Mouse (Mus musculus) midbrain, embryonic 12.5 days (tissue): ENCODE results near the gene Lepr. TPM values are rescaled to one million over a fixed set of nuclear protein-coding genes. Genes with fewer than 3 reads are reported as not detected.

Source experiments
- ATAC-seq: fragments of 200-750 bp; cut with Nextera tagmentation; 2 replicates; pipeline ENCODE4 v1.8.0; 2017; ENCODE audit warnings: low read depth, moderate TSS enrichment, moderate library complexity; ENCODE audit not compliant: low FRiP score
- H3K27ac ChIP-seq: fragments of 300-500 bp; sonication (generic); replicated peaks from 2 replicates; pipeline ENCODE4 v1.5.1; 2016; ENCODE audit warnings: mild to moderate bottlenecking
- H3K27me3 ChIP-seq: fragments of 300-500 bp; sonication (generic); 2 replicates; pipeline ENCODE4 v1.6.1; 2016; ENCODE audit warnings: mild to moderate bottlenecking
- H3K36me3 ChIP-seq: fragments of 300-500 bp; sonication (generic); 2 replicates; pipeline ENCODE4 v1.6.1; 2016
- H3K4me1 ChIP-seq: fragments of 300-500 bp; sonication (generic); 2 replicates; pipeline ENCODE4 v1.6.1; 2016
- H3K4me2 ChIP-seq: fragments of 300-500 bp; sonication (generic); replicated peaks from 2 replicates; pipeline ENCODE4 v1.6.1; 2016; ENCODE audit warnings: mild to moderate bottlenecking, moderate library complexity
- H3K4me3 ChIP-seq: fragments of 300-500 bp; sonication (generic); 2 replicates; pipeline ENCODE4 v1.5.1; 2016; ENCODE audit warnings: mild to moderate bottlenecking
- H3K9ac ChIP-seq: fragments of 300-500 bp; sonication (generic); replicated peaks from 2 replicates; pipeline ENCODE4 v1.6.1; 2016; ENCODE audit warnings: mild to moderate bottlenecking, moderate library complexity
- H3K9me3 ChIP-seq: fragments of 300-500 bp; sonication (generic); 2 replicates; pipeline ENCODE4 v1.6.1; 2016; ENCODE audit warnings: mild to moderate bottlenecking
- WGBS: fragments of 180-500 bp; shearing (Covaris S2); methylation state at CpG from one replicate; pipeline ENCODE4 v1.1.7; 2016; 5-methylcytosine and 5-hydroxymethylcytosine counted together
- polyA plus RNA-seq: library from polyadenylated mRNA; unstranded; fragments of >200 nt; fragmentation: Nextera tagmentation; extraction: Ambion mirVana; gene quantifications from 2 replicates; pipeline ENCODE4 v1.2.1, GENCODE M21; 2016

Lepr gene
- 2.7 and 4.2 TPM in 2 replicates for polyA plus RNA-seq

DNA sequence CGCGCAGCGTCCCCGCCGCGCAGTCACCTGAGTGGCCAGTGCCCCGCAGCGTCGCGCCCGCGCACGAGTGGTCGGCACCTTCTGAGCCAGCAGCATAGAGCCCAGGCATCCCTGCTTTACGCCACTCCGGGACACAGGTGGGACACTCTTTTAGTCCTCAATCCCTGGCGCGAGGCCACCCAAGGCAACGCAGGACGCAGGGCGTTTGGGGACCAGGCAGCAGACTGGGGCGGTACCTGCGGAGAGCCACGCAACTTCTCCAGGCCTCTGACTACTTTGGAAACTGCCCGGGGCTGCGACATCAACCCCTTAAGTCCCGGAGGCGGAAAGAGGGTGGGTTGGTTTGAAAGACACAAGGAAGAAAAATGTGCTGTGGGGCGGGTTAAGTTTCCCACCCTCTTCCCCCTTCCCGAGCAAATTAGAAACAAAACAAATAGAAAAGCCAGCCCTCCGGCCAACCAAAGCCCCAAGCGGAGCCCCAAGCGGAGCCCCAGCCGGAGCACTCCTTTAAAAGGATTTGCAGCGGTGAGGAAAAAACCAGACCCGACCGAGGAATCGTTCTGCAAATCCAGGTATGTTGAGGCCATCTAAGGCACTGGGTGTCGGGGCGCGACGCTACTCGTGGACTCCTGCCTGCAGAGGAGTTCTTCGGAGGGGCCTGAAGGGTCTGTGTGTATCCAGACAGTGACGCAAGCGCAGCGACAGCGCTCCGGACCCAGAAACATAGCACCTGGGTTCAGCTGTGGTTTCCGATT, at the start of gene Lepr:
Lepr (plus strand) TSS at position 38 of the 755 bp plus-strand sequence.
- no peaks in the 10 kb centered on the region for H3K9me3 ChIP-seq
- H3K4me3 ChIP-seq, result peak within 1 kb of the TSS; percentile 47
- peak within 1 kb of the TSS; percentile 32; the same call in 1 of the 2 replicates for H3K9ac ChIP-seq
- peak; percentile 62; the same call in 1 of the 2 replicates for ATAC-seq
- H3K27ac ChIP-seq, result no peak within 1 kb of the TSS
- H3K27me3 ChIP-seq, result peaks cover 19% of the 10 kb centered on the region
- H3K4me1 ChIP-seq, result no peaks in the 10 kb centered on the region; the same call in 1 of the 2 replicates
- under 1% methylated on average over 50 of the region's 50 CpGs for WGBS
- peak within 1 kb of the TSS; percentile 89 for H3K4me2 ChIP-seq
- no peaks in the 10 kb centered on the region for H3K36me3 ChIP-seq

- Histone ChIP-seq H3K9me3 (peaks cover 5% of the 10 kb centered on the region; the same call in 1 of the 2 replicates), H3K9ac (no peak overlapping the region), H3K27me3 (no peaks in the 10 kb centered on the region), H3K4me1 (peaks cover 4% of the 10 kb centered on the region; the same call in 1 of the 2 replicates), H3K4me3 (no peak overlapping the region), H3K27ac (no peak overlapping the region), H3K4me2 (no peak overlapping the region), H3K36me3 (no peaks in the 10 kb centered on the region)
- 75% methylated on average over 5 of the region's 5 CpGs for WGBS
- ATAC-seq, result no peak
Observed at GRCm38 (mm10) chr4:101669161-101669560, 48.0 kb upstream of the Lepr start.

GRCm38 (mm10) chr4:101669811-101670210, 47.4 kb upstream of the Lepr start:
- H3K4me1 ChIP-seq, result peaks cover 4% of the 10 kb centered on the region; the same call in 1 of the 2 replicates

GRCm38 (mm10) chr4:101674790-101675189, 42.4 kb upstream of the Lepr start:
- Histone ChIP-seq H3K4me2 (no peak overlapping the region), H3K36me3 (no peaks in the 10 kb centered on the region), H3K27me3 (no peaks in the 10 kb centered on the region), H3K27ac (no peak overlapping the region), H3K9ac (no peak overlapping the region), H3K4me1 (no peaks in the 10 kb centered on the region), H3K4me3 (no peak overlapping the region), H3K9me3 (no peaks in the 10 kb centered on the region)
- no peak for ATAC-seq
- WGBS, result 83% methylated on average over 5 of the region's 5 CpGs

More at GRCm38 (mm10) chr4:101669811-101670210, 47.4 kb upstream of the Lepr start:
- Histone ChIP-seq H3K4me3 (no peak overlapping the region), H3K4me2 (no peak overlapping the region), H3K27me3 (no peaks in the 10 kb centered on the region), H3K9me3 (peaks cover 5% of the 10 kb centered on the region; the same call in 1 of the 2 replicates), H3K9ac (no peak overlapping the region), H3K36me3 (no peaks in the 10 kb centered on the region), H3K27ac (no peak overlapping the region)
- WGBS, result 91% methylated on average over 5 of the region's 5 CpGs
- ATAC-seq, result no peak

DNA sequence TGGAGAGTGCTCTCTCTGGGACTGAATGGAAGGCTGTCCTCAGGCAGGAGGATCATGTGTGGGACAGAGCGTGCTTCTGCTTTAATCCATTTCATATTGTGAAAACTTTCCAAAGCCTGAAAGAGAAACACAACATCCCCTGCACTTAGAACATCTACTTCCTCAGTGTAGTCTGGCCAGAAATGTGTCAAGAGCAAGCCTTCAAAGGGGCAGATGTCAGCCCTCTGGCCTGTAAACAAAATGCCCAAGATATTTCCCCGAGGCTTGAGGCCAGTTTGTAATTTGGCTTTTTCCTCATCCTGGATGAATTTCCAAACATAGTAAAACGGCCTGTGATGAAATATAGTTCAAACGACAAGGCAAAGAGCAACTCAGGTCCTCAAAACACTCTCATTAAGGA, 41.5 kb upstream of the Lepr start:
- Histone ChIP-seq H3K4me3 (no peak overlapping the region), H3K36me3 (no peaks in the 10 kb centered on the region), H3K9me3 (no peaks in the 10 kb centered on the region), H3K27me3 (no peaks in the 10 kb centered on the region), H3K4me2 (no peak overlapping the region), H3K27ac (no peak overlapping the region), H3K4me1 (no peaks in the 10 kb centered on the region), H3K9ac (no peak overlapping the region)
- 78% methylated on average over 4 of the region's 4 CpGs for WGBS
- ATAC-seq, result no peak

DNA sequence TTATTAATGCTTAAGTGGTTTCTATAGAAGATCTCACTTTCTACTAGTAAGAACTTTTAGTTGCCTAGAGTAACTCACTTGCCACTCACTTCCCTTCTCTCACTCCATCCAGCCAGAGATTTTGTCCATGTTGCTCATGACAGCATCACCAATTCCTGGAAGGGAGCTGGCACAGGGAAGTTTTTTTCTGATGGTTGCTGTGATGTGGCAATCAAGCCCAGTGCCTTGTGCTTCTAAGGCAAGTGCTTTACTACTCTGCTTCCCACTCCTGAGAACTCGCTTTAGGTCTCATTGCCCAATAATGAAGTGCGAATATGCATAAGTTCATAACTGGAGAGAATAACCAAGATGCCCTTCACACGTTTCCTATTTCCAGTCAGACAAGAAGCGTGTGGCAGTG, 34.6 kb upstream of the Lepr start:
- no peak for ATAC-seq

DNA sequence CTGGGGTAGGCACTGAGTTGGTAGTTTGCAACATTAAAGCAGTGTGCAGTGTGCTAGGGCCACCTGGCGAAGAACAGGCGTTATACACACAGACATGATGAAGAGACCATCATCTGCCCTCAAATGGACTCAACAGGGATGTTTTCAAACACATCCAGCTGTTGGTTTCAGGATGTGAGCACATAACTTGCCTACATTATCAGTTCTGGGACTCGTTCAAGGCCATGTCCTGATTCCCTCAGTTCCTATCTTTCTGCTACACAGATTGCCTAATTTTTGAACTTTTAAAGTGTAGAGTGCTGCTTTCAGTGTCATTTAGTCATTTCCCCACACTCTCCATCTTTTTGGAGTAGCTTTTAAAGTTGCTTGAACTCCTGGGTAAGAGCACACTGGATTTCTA, 34.1 kb upstream of the Lepr start:
- WGBS, result 87% methylated on average over 3 of the region's 3 CpGs
- Histone ChIP-seq H3K27ac (no peak overlapping the region), H3K9ac (no peak overlapping the region), H3K4me1 (no peaks in the 10 kb centered on the region), H3K9me3 (no peaks in the 10 kb centered on the region), H3K4me2 (no peak overlapping the region), H3K36me3 (no peaks in the 10 kb centered on the region), H3K4me3 (no peak overlapping the region), H3K27me3 (no peaks in the 10 kb centered on the region)
- no peak for ATAC-seq

More for the DNA sequence above, 34.6 kb upstream of the Lepr start:
- no peaks in the 10 kb centered on the region for H3K4me1 ChIP-seq
- H3K4me2 ChIP-seq, result no peak overlapping the region
- WGBS, result 94% methylated on average over 4 of the region's 4 CpGs
- no peak overlapping the region for H3K4me3 ChIP-seq
- H3K27ac ChIP-seq, result no peak overlapping the region
- no peaks in the 10 kb centered on the region for H3K36me3 ChIP-seq
- H3K9ac ChIP-seq, result no peak overlapping the region
- no peaks in the 10 kb centered on the region for H3K9me3 ChIP-seq
- no peaks in the 10 kb centered on the region for H3K27me3 ChIP-seq

- H3K4me1 ChIP-seq, result no peaks in the 10 kb centered on the region
- H3K4me3 ChIP-seq, result no peak overlapping the region
- no peak overlapping the region for H3K9ac ChIP-seq
- WGBS, result 86% methylated on average over 3 of the region's 3 CpGs
- no peak overlapping the region for H3K27ac ChIP-seq
- H3K9me3 ChIP-seq, result no peaks in the 10 kb centered on the region
- ATAC-seq, result no peak
- H3K36me3 ChIP-seq, result no peaks in the 10 kb centered on the region
- no peak overlapping the region for H3K4me2 ChIP-seq
- H3K27me3 ChIP-seq, result no peaks in the 10 kb centered on the region
Observed at GRCm38 (mm10) chr4:101684821-101685220, 32.4 kb upstream of the Lepr start.

- no peaks in the 10 kb centered on the region for H3K9me3 ChIP-seq
- 77% methylated on average over 13 of the region's 13 CpGs for WGBS
- no peaks in the 10 kb centered on the region for H3K4me1 ChIP-seq
- H3K27ac ChIP-seq, result no peak overlapping the region
- no peak overlapping the region for H3K9ac ChIP-seq
- no peaks in the 10 kb centered on the region for H3K36me3 ChIP-seq
- H3K4me3 ChIP-seq, result no peak overlapping the region
- no peaks in the 10 kb centered on the region for H3K27me3 ChIP-seq
- H3K4me2 ChIP-seq, result no peak overlapping the region
- no peak for ATAC-seq
Observed at GRCm38 (mm10) chr4:101686227-101686810, 30.9 kb upstream of the Lepr start.

- Histone ChIP-seq H3K4me1 (no peaks in the 10 kb centered on the region), H3K36me3 (no peaks in the 10 kb centered on the region), H3K4me3 (no peak overlapping the region), H3K27ac (no peak overlapping the region), H3K4me2 (no peak overlapping the region), H3K9ac (no peak overlapping the region), H3K9me3 (no peaks in the 10 kb centered on the region), H3K27me3 (no peaks in the 10 kb centered on the region)
- WGBS, result 87% methylated on average over 4 of the region's 4 CpGs
- ATAC-seq, result no peak
Observed at GRCm38 (mm10) chr4:101689241-101689640, 28.0 kb upstream of the Lepr start.

DNA sequence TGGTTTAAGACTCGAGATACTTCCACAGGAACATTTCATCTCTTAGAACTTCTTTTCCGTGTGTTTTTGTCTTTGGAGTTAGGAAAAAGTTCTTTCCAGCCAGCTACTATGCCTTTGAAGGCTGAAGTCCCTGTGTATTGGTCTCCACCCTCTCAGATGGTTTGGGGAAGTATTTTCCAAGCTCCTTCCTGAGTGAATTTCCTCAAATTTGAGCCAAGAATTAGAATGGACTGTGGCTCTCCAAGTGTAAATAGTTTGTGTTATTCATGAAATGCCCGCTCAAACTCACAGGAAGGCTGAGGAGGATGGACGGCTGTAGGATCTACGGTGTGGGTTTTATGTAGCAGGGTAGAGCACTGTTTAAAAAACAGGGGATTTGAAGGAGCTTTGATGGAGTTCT, 27.6 kb upstream of the Lepr start:
- Histone ChIP-seq H3K27ac (no peak overlapping the region), H3K4me2 (no peak overlapping the region), H3K4me3 (no peak overlapping the region), H3K36me3 (no peaks in the 10 kb centered on the region), H3K9me3 (no peaks in the 10 kb centered on the region), H3K4me1 (no peaks in the 10 kb centered on the region), H3K27me3 (no peaks in the 10 kb centered on the region), H3K9ac (no peak overlapping the region)
- 83% methylated on average over 5 of the region's 5 CpGs for WGBS
- no peak for ATAC-seq

- Histone ChIP-seq H3K9me3 (no peaks in the 10 kb centered on the region), H3K4me3 (no peak overlapping the region), H3K9ac (no peak overlapping the region), H3K4me2 (no peak overlapping the region), H3K36me3 (no peaks in the 10 kb centered on the region), H3K4me1 (no peaks in the 10 kb centered on the region), H3K27me3 (no peaks in the 10 kb centered on the region), H3K27ac (no peak overlapping the region)
- WGBS, result 88% methylated on average over 4 of the region's 4 CpGs
- ATAC-seq, result no peak
Observed at GRCm38 (mm10) chr4:101692892-101693291, 24.3 kb upstream of the Lepr start.
